Mouse (Mus musculus): ENCODE measurements around the gene Gtf2ird1. TPM values are rescaled to one million over a fixed set of nuclear protein-coding genes. Genes with fewer than 3 reads are reported as not detected.

The Gtf2ird1 gene
- total and polyA plus RNA-seq, 3 experiments = 12.8 to 39.0 (median 13.1) TPM

- H3K4me2 ChIP-seq (ENCODE audit: insufficient read depth, low read depth, poor library complexity, severe bottlenecking) = no peak overlapping the region
- H3K79me2 ChIP-seq (replicated peaks; ENCODE audit: control insufficient read depth, extremely low read depth, insufficient read depth, poor library complexity, severe bottlenecking) = no peaks in the 10 kb centered on the region
- peaks cover 5 to 38% of the 10 kb centered on the region in 2 experiments for H3K4me1 ChIP-seq (ENCODE audit: control insufficient read depth in 1 of 2, insufficient read depth in 2 of 2)
- TF ChIP-seq ZKSCAN1 (IDR thresholded peaks at IDR 0.05; ENCODE audit: borderline replicate concordance, low read depth, low read length) = no peak
- TF ChIP-seq CTCF (conservative IDR thresholded peaks at IDR 0.05 in 1 of 2, IDR thresholded peaks at IDR 0.05 in 1 of 2; ENCODE audit: low read depth in 2 of 2, low read length in 2 of 2) = peak; percentile 58 to 81
- peak; percentile 15; the same call in 1 of the 2 replicates for TF ChIP-seq ZC3H11A (IDR thresholded peaks at IDR 0.05; ENCODE audit: low read depth, low read length)
- peak; percentile 76 for TF ChIP-seq RAD21 (IDR thresholded peaks at IDR 0.05; ENCODE audit: low read depth, low read length)
- peak; percentile 85 for TF ChIP-seq SMC3 (IDR thresholded peaks at IDR 0.05; ENCODE audit: low read depth, low read length)
- no peak for TF ChIP-seq MAFK (IDR thresholded peaks at IDR 0.05; ENCODE audit: insufficient replicate concordance, low read length)
- dilution Hi-C loops (cut with MboI; ENCODE audit: extremely low pct_ligation_motif_present, extremely low pct_unique_long_range_greater_than_20kb, low sequenced_read_pairs) (no loop called here), in situ Hi-C loops (cut with MboI; ENCODE audit: low pct_ligation_motif_present, low pct_unique_long_range_greater_than_20kb, low sequenced_read_pairs) (no loop called here)
- no peaks in the 10 kb centered on the region for H3K9me3 ChIP-seq (replicated peaks; ENCODE audit: low read length)
- no peaks in the 10 kb centered on the region for H3K36me3 ChIP-seq (replicated peaks in 1 of 2; ENCODE audit: control insufficient read depth in 1 of 2, insufficient read depth in 1 of 2, low read length in 1 of 2)
- H3K9ac ChIP-seq (ENCODE audit: insufficient read depth, low read depth) = no peak overlapping the region
- H3K27me3 ChIP-seq (replicated peaks) = no peaks in the 10 kb centered on the region
- H3K27ac ChIP-seq (ENCODE audit: insufficient read depth, low read depth) = no peak overlapping the region
- DNase-seq (ENCODE audit: extremely low read depth) = no peak
- H3K4me3 ChIP-seq (replicated peaks in 1 of 3; ENCODE audit: low read depth in 2 of 3, low read length in 2 of 3, poor library complexity in 1 of 3) = no peak overlapping the region
These were observed 17.4 kb upstream of the Gtf2ird1 start for GRCm38 (mm10) chr5:134473902-134474301.

GRCm38 (mm10) chr5:134470538-134471169 is 14.1 kb upstream of the Gtf2ird1 start:
- peak; percentile 60 for DNase-seq (ENCODE audit: extremely low read depth)
- H3K36me3 ChIP-seq (replicated peaks in 1 of 2; ENCODE audit: control insufficient read depth in 1 of 2, insufficient read depth in 1 of 2, low read length in 1 of 2) = no peaks in the 10 kb centered on the region
- no peaks in the 10 kb centered on the region for H3K79me2 ChIP-seq (replicated peaks; ENCODE audit: control insufficient read depth, extremely low read depth, insufficient read depth, poor library complexity, severe bottlenecking)
- H3K4me2 ChIP-seq (ENCODE audit: insufficient read depth, low read depth, poor library complexity, severe bottlenecking) = peak overlapping the region; percentile 61; the same call in 1 of the 2 replicates
- no peaks in the 10 kb centered on the region for H3K9me3 ChIP-seq (replicated peaks; ENCODE audit: low read length)
- H3K4me1 ChIP-seq (ENCODE audit: control insufficient read depth in 1 of 2, insufficient read depth in 2 of 2) = peaks cover 5 to 42% of the 10 kb centered on the region in 2 experiments
- TF ChIP-seq GABPA (IDR thresholded peaks at IDR 0.05; ENCODE audit: insufficient replicate concordance, low read depth, low read length) = no peak
- peak; percentile 61; the same call in 1 of the 2 replicates for TF ChIP-seq TBP (conservative IDR thresholded peaks at IDR 0.05; ENCODE audit: low read depth, low read length)
- TF ChIP-seq POLR2A (IDR thresholded peaks at IDR 0.05; ENCODE audit: low read depth, low read length) = peak; percentile 35; the same call in 1 of the 2 replicates
- H3K27ac ChIP-seq (ENCODE audit: insufficient read depth, low read depth) = no peak overlapping the region
- in situ Hi-C loops (cut with MboI; ENCODE audit: low pct_ligation_motif_present, low pct_unique_long_range_greater_than_20kb, low sequenced_read_pairs) = no loop called here
- no peak overlapping the region for H3K4me3 ChIP-seq (replicated peaks in 1 of 3; ENCODE audit: low read depth in 2 of 3, low read length in 2 of 3, poor library complexity in 1 of 3)
- no peak overlapping the region for H3K9ac ChIP-seq (ENCODE audit: insufficient read depth, low read depth)
- dilution Hi-C loops (cut with MboI; ENCODE audit: extremely low pct_ligation_motif_present, extremely low pct_unique_long_range_greater_than_20kb, low sequenced_read_pairs) = no loop called here
- no peaks in the 10 kb centered on the region for H3K27me3 ChIP-seq (replicated peaks)

GRCm38 (mm10) chr5:134469559-134470150 is 13.1 kb upstream of the Gtf2ird1 start:
- H3K4me1 ChIP-seq (ENCODE audit: control insufficient read depth in 1 of 2, insufficient read depth in 2 of 2) = peaks cover 5 to 42% of the 10 kb centered on the region in 2 experiments
- no peaks in the 10 kb centered on the region for H3K9me3 ChIP-seq (replicated peaks; ENCODE audit: low read length)
- H3K36me3 ChIP-seq (replicated peaks in 1 of 2; ENCODE audit: control insufficient read depth in 1 of 2, insufficient read depth in 1 of 2, low read length in 1 of 2) = no peaks in the 10 kb centered on the region
- no peaks in the 10 kb centered on the region for H3K79me2 ChIP-seq (replicated peaks; ENCODE audit: control insufficient read depth, extremely low read depth, insufficient read depth, poor library complexity, severe bottlenecking)
- TF ChIP-seq CTCF (conservative IDR thresholded peaks at IDR 0.05 in 1 of 2, IDR thresholded peaks at IDR 0.05 in 1 of 2; ENCODE audit: low read depth in 2 of 2, low read length in 2 of 2) = peak in 1 of 2 experiments; percentile 7; a peak in 1 of 4 replicates
- TF ChIP-seq NRF1 (IDR thresholded peaks at IDR 0.05; ENCODE audit: low read depth, low read length) = no peak
- no peak overlapping the region for H3K4me2 ChIP-seq (ENCODE audit: insufficient read depth, low read depth, poor library complexity, severe bottlenecking)
- H3K9ac ChIP-seq (ENCODE audit: insufficient read depth, low read depth) = no peak overlapping the region
- no peak overlapping the region for H3K4me3 ChIP-seq (replicated peaks in 1 of 3; ENCODE audit: low read depth in 2 of 3, low read length in 2 of 3, poor library complexity in 1 of 3)
- dilution Hi-C loops (cut with MboI; ENCODE audit: extremely low pct_ligation_motif_present, extremely low pct_unique_long_range_greater_than_20kb, low sequenced_read_pairs) (no loop called here), in situ Hi-C loops (cut with MboI; ENCODE audit: low pct_ligation_motif_present, low pct_unique_long_range_greater_than_20kb, low sequenced_read_pairs) (loop anchor here (5.0 kb wide), 1 partner anchor 97 kb away; no protein-coding TSS in a partner anchor)
- no peak overlapping the region for H3K27ac ChIP-seq (ENCODE audit: insufficient read depth, low read depth)
- H3K27me3 ChIP-seq (replicated peaks) = no peaks in the 10 kb centered on the region
- DNase-seq (ENCODE audit: extremely low read depth) = no peak

Measured in CH12.LX (cell line).